Mouse (Mus musculus): ENCODE results near the gene Slc25a19.
A peak's percentile ranks its signal among the peaks of the same experiment; 100 is the strongest.
"Not testable (repeated sequence)": the region's sequence is repeated elsewhere in the genome, so short reads cannot be mapped to it uniquely, and the experiment has no call there.

Gene Slc25a19

GRCm38 (mm10) chr11:115627705-115628464 is at the start of gene Slc25a19:
Slc25a19 (minus strand) TSS chr11:115628295.
- DNase-seq: peak; percentile 100

DNA sequence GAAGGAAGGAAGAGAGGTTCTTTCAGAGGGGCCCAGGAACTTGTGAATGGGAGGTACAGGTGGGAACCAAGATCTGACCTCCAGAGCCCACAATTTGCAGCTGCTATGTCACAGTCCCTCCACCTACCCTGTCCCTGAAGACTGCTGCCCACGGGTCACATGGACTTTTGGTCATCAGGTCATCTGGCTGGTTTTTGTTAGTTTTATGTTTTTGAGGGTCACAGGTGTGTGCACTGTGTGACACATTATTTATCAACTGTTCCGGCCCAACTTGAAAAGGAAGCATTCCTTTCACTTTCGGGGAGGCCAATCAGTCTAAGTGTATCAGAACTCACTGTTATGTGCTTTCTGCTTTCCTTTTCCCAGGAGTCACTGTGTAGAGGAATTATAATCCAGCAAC is 49.4 kb upstream of the Slc25a19 start:
- DNase-seq: no peak

- no peak for DNase-seq
Measured at GRCm38 (mm10) chr11:115676738-115677137, 48.6 kb upstream of the Slc25a19 start.

DNA sequence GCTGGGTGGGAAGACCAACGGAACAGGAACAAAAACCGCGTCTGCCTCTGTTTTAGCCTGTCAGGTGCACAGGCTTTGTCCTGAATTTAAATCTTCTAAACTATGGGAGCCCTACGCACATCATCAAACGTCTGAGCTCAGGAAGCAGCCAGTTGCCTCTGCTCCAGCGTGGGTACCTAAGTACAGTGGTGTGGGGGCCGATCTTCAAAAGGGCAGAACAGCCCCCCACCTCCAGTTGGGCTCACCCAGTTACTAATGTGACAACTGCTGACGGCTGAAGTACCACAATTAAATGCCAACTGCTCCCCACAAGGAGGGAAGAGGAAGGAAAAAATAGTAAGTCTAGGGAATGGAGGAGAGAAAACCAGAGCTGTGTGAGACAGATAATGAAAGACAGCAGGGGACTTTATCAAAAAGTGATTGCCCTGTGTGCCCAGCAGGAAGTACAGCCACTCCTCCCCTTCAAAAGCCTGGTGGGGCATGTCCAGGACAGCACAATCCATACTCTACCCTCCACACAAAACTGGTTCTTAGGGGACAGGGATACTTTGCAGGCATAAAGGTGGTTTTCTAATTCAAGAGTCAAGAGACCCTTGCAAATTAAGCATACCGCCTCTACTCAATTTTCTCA is 46.3 kb upstream of the Slc25a19 start:
- DNase-seq: no peak

- DNase-seq: no peak
Measured at GRCm38 (mm10) chr11:115673471-115674234, 45.6 kb upstream of the Slc25a19 start.

DNA sequence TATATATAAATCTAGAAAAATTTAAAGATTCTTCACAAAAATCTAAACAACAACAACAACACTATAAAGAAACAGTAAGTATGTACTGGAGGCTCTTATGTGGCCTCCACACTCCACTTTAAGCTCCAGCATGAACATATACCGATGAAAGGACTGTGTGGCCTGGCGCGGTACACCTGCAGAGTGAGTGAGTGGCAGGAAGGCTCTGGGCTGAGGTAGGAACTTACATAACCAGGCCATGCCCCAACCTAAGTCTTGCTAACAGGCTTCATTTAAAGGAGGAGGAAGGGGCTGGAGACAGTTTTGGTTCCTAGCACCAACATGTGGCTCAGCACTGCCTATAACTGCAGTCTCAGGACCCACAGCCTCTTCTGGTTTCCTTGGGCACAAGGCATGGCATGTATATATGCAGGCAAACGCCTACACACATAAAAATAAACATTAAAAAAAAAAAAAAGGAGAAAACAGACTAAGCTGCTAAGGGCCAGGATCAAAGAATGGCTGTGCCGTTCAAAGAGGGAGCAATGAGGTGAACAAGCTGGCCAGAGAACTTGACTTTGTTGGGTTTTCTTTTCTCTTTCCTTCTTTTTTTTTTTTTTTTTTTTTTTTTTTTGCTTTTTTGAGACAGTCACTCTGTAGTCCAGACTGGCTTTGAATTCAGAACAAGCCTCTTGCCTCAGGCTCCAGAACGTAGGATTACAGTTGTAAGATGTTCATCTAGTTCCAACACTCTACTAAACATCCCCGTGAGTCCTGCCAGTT is 44.3 kb upstream of the Slc25a19 start:
- DNase-seq: no peak

- DNase-seq: peak; percentile 57
Measured at GRCm38 (mm10) chr11:115670451-115671050, 42.5 kb upstream of the Slc25a19 start.

GRCm38 (mm10) chr11:115663676-115664335 is 35.7 kb upstream of the Slc25a19 start:
- DNase-seq: no peak

DNA sequence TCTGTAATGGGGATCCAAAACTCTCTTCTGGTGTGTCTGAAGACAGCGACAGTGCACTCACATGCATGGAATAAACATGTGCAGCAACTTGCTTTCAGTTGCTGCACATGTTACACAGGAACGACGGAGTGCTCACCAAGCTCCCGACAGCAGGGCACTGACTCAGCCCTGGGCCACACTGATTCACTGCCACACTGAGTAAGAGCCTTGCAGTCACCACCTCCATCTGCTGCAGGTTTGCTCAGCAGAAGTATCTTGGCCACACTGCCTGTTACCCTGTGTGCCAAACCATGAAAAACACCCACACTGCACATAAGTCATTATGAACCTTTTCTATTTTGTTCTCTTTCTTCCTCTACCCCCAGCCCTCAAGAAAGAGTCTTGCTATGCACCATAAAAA is 32.3 kb upstream of the Slc25a19 start:
- DNase-seq: no peak

DNA sequence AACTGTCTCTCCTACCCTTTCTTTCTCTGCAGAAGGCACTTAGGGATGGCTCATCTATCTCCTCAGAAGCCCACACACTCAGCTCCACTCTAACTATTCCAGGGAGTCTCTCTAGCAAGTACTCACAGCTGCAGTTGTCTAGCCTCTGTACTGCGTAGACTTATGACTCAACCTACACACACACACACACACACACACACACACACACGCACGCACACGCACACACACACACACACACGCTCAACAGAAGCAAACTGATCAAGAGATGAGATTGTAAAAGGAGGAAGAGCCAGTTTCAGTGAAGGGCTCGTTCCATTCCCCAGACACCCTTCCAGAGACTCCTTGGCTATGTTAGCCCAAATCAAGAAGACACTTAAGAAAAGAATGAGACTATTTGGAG is 30.4 kb upstream of the Slc25a19 start:
- no peak for DNase-seq

DNA sequence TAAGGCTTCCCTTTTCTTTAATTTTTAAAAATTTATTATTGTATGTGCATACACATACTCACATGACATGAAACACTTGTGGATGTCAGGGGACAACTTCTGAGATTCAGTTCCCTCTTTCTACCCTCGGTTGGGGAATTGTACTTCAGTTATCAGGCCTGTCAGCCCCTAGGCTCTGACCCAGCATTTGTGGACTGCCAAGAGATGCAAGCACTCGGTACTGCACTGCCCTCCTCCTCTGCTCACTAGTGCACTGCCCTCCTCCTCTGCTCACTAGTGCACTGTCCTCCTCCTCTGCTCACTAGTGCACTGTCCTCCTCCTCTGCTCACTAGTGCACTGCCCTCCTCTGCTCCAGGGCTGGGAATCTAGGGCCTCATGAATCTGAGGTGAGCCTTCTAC is 26.0 kb upstream of the Slc25a19 start:
- DNase-seq: no peak

- no peak for DNase-seq
Measured at GRCm38 (mm10) chr11:115653194-115653593, 25.1 kb upstream of the Slc25a19 start.

- DNase-seq: no peak
Measured at GRCm38 (mm10) chr11:115651680-115652079, 23.6 kb upstream of the Slc25a19 start.

DNA sequence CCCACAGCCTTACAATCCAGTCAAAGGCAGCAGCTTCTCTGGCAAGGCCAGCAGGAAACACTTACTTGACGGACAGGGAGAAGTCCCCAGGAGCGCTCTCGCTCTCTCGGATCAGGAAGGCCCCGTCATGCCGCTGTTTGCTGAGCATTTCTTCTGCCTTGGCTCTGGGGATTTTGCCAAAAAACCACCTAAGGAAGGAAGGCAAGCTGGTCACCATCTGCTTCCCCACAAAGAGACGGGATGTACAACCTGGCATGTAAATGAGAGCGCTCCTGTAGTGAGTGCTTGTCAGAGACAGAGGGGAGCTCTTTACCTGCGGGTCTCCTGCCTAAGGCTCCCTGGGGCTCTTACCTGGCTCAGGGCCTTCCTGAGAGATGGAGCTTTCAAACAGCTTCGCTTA is 21.6 kb upstream of the Slc25a19 start:
- DNase-seq: peak; percentile 59

GRCm38 (mm10) chr11:115647459-115647858 is 19.4 kb upstream of the Slc25a19 start:
- peak; percentile 69 for DNase-seq

DNA sequence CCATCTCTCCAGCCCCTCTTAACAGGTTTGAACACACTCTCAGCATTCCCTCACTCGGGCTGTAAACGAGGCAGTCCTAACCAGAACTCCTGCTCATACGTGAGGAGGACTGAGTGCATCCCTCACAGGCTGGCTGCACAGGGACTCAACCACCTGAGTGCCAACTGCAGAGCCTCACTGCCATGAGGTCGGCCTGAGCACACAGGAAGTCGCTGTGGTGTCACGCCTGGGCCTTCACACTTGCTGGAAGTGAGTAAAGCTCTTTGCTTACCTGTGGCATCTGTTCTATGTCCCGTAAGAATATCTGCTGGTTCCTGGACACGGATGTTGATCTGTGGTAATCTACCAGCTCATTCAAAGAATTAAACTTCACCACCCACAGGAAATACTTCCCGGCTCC is 18.3 kb upstream of the Slc25a19 start:
- no peak for DNase-seq

- DNase-seq: not testable (repeated sequence)
Measured at GRCm38 (mm10) chr11:115645498-115645897, 17.4 kb upstream of the Slc25a19 start.

GRCm38 (mm10) chr11:115644308-115644707 is 16.2 kb upstream of the Slc25a19 start:
- DNase-seq: no peak

DNA sequence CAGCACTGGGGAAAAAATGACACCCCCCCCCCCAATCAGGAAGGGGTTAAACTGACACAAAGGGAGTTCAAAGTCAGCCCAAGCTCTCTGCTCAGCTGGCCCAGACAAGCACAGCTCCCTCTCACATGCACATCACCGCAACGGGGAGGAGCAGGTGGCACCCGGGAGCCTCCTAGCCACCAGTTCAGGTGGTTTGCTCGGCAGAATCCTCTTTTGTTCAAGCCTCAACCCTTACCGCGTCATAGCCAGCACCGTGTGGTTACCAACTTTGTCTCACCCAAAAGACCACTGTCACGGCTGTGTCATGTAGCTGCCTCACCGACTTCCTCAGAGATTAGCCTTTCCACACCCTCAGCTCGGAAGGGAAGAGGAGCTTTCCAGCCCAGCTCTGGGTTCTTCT is 15.2 kb upstream of the Slc25a19 start:
- DNase-seq: no peak

- no peak for DNase-seq
Measured at GRCm38 (mm10) chr11:115642705-115643104, 14.6 kb upstream of the Slc25a19 start.

DNA sequence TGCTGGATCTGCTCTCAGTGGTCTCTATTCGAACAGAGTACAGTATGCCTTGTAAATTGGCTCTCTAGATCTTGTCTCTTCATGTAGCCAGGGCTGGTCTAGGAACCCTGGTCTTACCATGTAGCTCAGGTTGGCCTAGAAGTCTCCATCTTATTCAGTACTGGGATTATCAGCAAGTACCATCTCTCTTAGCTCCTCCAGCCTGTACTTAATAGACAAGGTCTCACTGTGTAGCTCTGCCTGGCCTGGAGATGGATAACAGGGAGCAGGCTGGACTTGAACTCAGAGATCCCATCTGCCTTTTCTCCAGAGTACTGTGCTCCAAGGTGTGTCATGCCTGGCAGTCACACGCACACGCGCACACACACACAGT is 13.6 kb upstream of the Slc25a19 start:
- no peak for DNase-seq

Data from kidney, postnatal 10 days (tissue).